Mouse (Mus musculus) brain, embryonic 14.5 days (tissue): ENCODE data around the gene Ncapd2.
A peak's percentile ranks its signal among the peaks of the same experiment; 100 is the strongest.
"Not testable (repeated sequence)": the region's sequence is repeated elsewhere in the genome, so short reads cannot be mapped to it uniquely, and the experiment has no call there.

Experiments used
- CTCF ChIP-seq: fragments of 200-500 bp; IDR thresholded peaks from 2 replicates; pipeline ENCODE4 v1.5.1; 2012; ENCODE audit warnings: inconsistent platforms, mild to moderate bottlenecking, moderate library complexity, borderline replicate concordance; ENCODE audit not compliant: insufficient read depth, insufficient read length; ENCODE audit errors: extremely low read depth
- POLR2A ChIP-seq: fragments of 200-500 bp; IDR thresholded peaks from 2 replicates; pipeline ENCODE4 v1.6.1; 2012; ENCODE audit warnings: mild to moderate bottlenecking, inconsistent platforms, borderline replicate concordance; ENCODE audit not compliant: poor library complexity, insufficient read depth, insufficient read length, severe bottlenecking; ENCODE audit errors: extremely low read depth

DNA sequence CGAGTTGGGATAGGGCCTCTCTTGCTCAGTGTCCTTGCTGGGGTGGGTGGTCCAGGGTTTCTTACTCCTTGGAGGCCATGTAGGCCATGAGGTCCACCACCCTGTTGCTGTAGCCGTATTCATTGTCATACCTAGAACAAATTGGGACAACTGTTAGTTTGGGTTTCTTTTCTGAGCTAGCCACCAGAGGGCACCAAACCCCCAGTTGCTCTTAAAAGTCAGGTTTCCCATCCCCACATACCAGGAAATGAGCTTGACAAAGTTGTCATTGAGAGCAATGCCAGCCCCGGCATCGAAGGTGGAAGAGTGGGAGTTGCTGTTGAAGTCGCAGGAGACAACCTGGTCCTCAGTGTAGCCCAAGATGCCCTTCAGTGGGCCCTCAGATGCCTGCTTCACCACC, 29.5 kb downstream of the Ncapd2 start:
- not testable (repeated sequence) for TF ChIP-seq POLR2A
- peak; percentile 61; the same call in 1 of the 2 replicates for TF ChIP-seq CTCF
